Mouse (Mus musculus): ENCODE measurements around the gene Fes. TPM values are rescaled to one million over a fixed set of nuclear protein-coding genes. Genes with fewer than 3 reads are reported as not detected.

The Fes gene
- polyA plus RNA-seq, 1 experiment, result not detected

- 92% methylated on average over 3 of the region's 3 CpGs for WGBS
- Histone ChIP-seq H3K4me3 (ENCODE audit: insufficient read depth, low read depth, low read length) (no peak overlapping the region), H3K27ac (ENCODE audit: insufficient read depth, low read depth, low read length) (no peak overlapping the region), H3K4me1 (ENCODE audit: control insufficient read depth, insufficient read depth, low read length) (peaks cover 31% of the 10 kb centered on the region)
- TF ChIP-seq CTCF (IDR thresholded peaks at IDR 0.05; ENCODE audit: insufficient read depth, low read depth, low read length) (no peak), POLR2A (IDR thresholded peaks at IDR 0.05; ENCODE audit: insufficient read depth, low read depth, low read length) (no peak)
These were observed 50.8 kb downstream of the Fes start for GRCm38 (mm10) chr7:80336932-80337331.

- TF ChIP-seq CTCF (IDR thresholded peaks at IDR 0.05; ENCODE audit: insufficient read depth, low read depth, low read length) (no peak), POLR2A (IDR thresholded peaks at IDR 0.05; ENCODE audit: insufficient read depth, low read depth, low read length) (no peak)
- no peak overlapping the region for H3K27ac ChIP-seq (ENCODE audit: insufficient read depth, low read depth, low read length)
- peaks cover 22% of the 10 kb centered on the region for H3K4me1 ChIP-seq (ENCODE audit: control insufficient read depth, insufficient read depth, low read length)
- no peak overlapping the region for H3K4me3 ChIP-seq (ENCODE audit: insufficient read depth, low read depth, low read length)
- WGBS, result 92% methylated on average over 4 of the region's 4 CpGs
These were observed 52.9 kb downstream of the Fes start for GRCm38 (mm10) chr7:80334848-80335247.

- no peak overlapping the region for H3K27ac ChIP-seq (ENCODE audit: insufficient read depth, low read depth, low read length)
- H3K4me3 ChIP-seq (ENCODE audit: insufficient read depth, low read depth, low read length), result no peak overlapping the region
- TF ChIP-seq POLR2A (IDR thresholded peaks at IDR 0.05; ENCODE audit: insufficient read depth, low read depth, low read length), result no peak
- no peak for TF ChIP-seq CTCF (IDR thresholded peaks at IDR 0.05; ENCODE audit: insufficient read depth, low read depth, low read length)
- H3K4me1 ChIP-seq (ENCODE audit: control insufficient read depth, insufficient read depth, low read length), result peaks cover 11% of the 10 kb centered on the region; the same call in 1 of the 2 replicates
- WGBS, result 93% methylated on average over 19 of the region's 19 CpGs
These were observed 56.3 kb downstream of the Fes start for GRCm38 (mm10) chr7:80331433-80331832.

GRCm38 (mm10) chr7:80330278-80330677, 57.5 kb downstream of the Fes start:
- H3K4me1 ChIP-seq (ENCODE audit: control insufficient read depth, insufficient read depth, low read length), result peaks cover 10% of the 10 kb centered on the region
- no peak overlapping the region for H3K4me3 ChIP-seq (ENCODE audit: insufficient read depth, low read depth, low read length)
- TF ChIP-seq CTCF (IDR thresholded peaks at IDR 0.05; ENCODE audit: insufficient read depth, low read depth, low read length) (no peak), POLR2A (IDR thresholded peaks at IDR 0.05; ENCODE audit: insufficient read depth, low read depth, low read length) (no peak)
- no peak overlapping the region for H3K27ac ChIP-seq (ENCODE audit: insufficient read depth, low read depth, low read length)
- WGBS, result 81% methylated on average over 8 of the region's 8 CpGs

Other genes with a start within 250 kb of the Fes start
- gene Sema4b, start 201.1 kb downstream of the Fes start, polyA plus RNA-seq (2012; ENCODE audit: insufficient read depth, insufficient read length, low replicate concordance, missing spikeins), result not detected in 2 replicates
- not detected in 2 replicates for gene Cib1, start 155.1 kb downstream of the Fes start, polyA plus RNA-seq (2012; ENCODE audit: insufficient read depth, insufficient read length, low replicate concordance, missing spikeins)
- not detected in 2 replicates for gene Gdpgp1, start 155.1 kb downstream of the Fes start, polyA plus RNA-seq (2012; ENCODE audit: insufficient read depth, insufficient read length, low replicate concordance, missing spikeins)
- gene Ttll13, start 141.6 kb downstream of the Fes start, polyA plus RNA-seq (2012; ENCODE audit: insufficient read depth, insufficient read length, low replicate concordance, missing spikeins), result not detected in 2 replicates
- not detected in 2 replicates for gene Ngrn, start 126.7 kb downstream of the Fes start, polyA plus RNA-seq (2012; ENCODE audit: insufficient read depth, insufficient read length, low replicate concordance, missing spikeins)
- gene Vps33b, start 118.3 kb downstream of the Fes start, polyA plus RNA-seq (2012; ENCODE audit: insufficient read depth, insufficient read length, low replicate concordance, missing spikeins), result not detected in 2 replicates
- not detected in 2 replicates for gene Prc1, start 93.5 kb downstream of the Fes start, polyA plus RNA-seq (2012; ENCODE audit: insufficient read depth, insufficient read length, low replicate concordance, missing spikeins)
- not detected in 2 replicates for gene Rccd1, start 63.5 kb downstream of the Fes start, polyA plus RNA-seq (2012; ENCODE audit: insufficient read depth, insufficient read length, low replicate concordance, missing spikeins)
- not detected in 2 replicates for gene Unc45a, start 46.9 kb downstream of the Fes start, polyA plus RNA-seq (2012; ENCODE audit: insufficient read depth, insufficient read length, low replicate concordance, missing spikeins)
- gene Hddc3, start 44.8 kb downstream of the Fes start, polyA plus RNA-seq (2012; ENCODE audit: insufficient read depth, insufficient read length, low replicate concordance, missing spikeins), result not detected in 2 replicates
- gene Man2a2, start 16.6 kb downstream of the Fes start, polyA plus RNA-seq (2012; ENCODE audit: insufficient read depth, insufficient read length, low replicate concordance, missing spikeins), result 117 and 148 TPM in 2 replicates
- gene Furin, start 17.5 kb upstream of the Fes start, polyA plus RNA-seq (2012; ENCODE audit: insufficient read depth, insufficient read length, low replicate concordance, missing spikeins), result not detected in 2 replicates
- not detected in 2 replicates for gene Blm, start 147.2 kb upstream of the Fes start, polyA plus RNA-seq (2012; ENCODE audit: insufficient read depth, insufficient read length, low replicate concordance, missing spikeins)